Mouse (Mus musculus): Measurements from ENCODE around the gene Sox2.

The Sox2 gene

GRCm38 (mm10) chr3:34660542-34661290 is 10.5 kb downstream of the Sox2 start:
- DNase-seq (ENCODE audit: low spot score in 2 of 2): no peak

- no peak for DNase-seq (ENCODE audit: low spot score in 2 of 2)
Observed at GRCm38 (mm10) chr3:34661341-34662007, 11.3 kb downstream of the Sox2 start.

GRCm38 (mm10) chr3:34662008-34662711 is 12.0 kb downstream of the Sox2 start:
- DNase-seq (ENCODE audit: low spot score in 2 of 2): no peak

GRCm38 (mm10) chr3:34662712-34663655 is 12.8 kb downstream of the Sox2 start:
- no peak for DNase-seq (ENCODE audit: low spot score in 2 of 2)

- DNase-seq (ENCODE audit: low spot score in 2 of 2): no peak
Observed at GRCm38 (mm10) chr3:34663701-34664635, 13.8 kb downstream of the Sox2 start.

- no peak for DNase-seq (ENCODE audit: low spot score in 2 of 2)
Observed at GRCm38 (mm10) chr3:34664636-34665531, 14.7 kb downstream of the Sox2 start.

- no peak for DNase-seq (ENCODE audit: low spot score in 2 of 2)
Observed at GRCm38 (mm10) chr3:34665751-34666665, 15.8 kb downstream of the Sox2 start.

- no peak for DNase-seq (ENCODE audit: low spot score in 2 of 2)
Observed at GRCm38 (mm10) chr3:34667180-34667579, 17.0 kb downstream of the Sox2 start.

GRCm38 (mm10) chr3:34667881-34668817 is 17.9 kb downstream of the Sox2 start:
- no peak for DNase-seq (ENCODE audit: low spot score in 2 of 2)

- DNase-seq (ENCODE audit: low spot score in 2 of 2): no peak
Observed at GRCm38 (mm10) chr3:34671024-34671660, 20.9 kb downstream of the Sox2 start.

GRCm38 (mm10) chr3:34678840-34679239 is 28.6 kb downstream of the Sox2 start:
- no peak for DNase-seq (ENCODE audit: low spot score in 2 of 2)

GRCm38 (mm10) chr3:34679439-34679838 is 29.2 kb downstream of the Sox2 start:
- no peak for DNase-seq (ENCODE audit: low spot score in 2 of 2)

GRCm38 (mm10) chr3:34679921-34680320 is 29.7 kb downstream of the Sox2 start:
- DNase-seq (ENCODE audit: low spot score in 2 of 2): no peak

- DNase-seq (ENCODE audit: low spot score in 2 of 2): no peak
Observed at GRCm38 (mm10) chr3:34688072-34688471, 37.9 kb downstream of the Sox2 start.

- no peak for DNase-seq (ENCODE audit: low spot score in 2 of 2)
Observed at GRCm38 (mm10) chr3:34691703-34692393, 41.6 kb downstream of the Sox2 start.

- DNase-seq (ENCODE audit: low spot score in 2 of 2): no peak
Observed at GRCm38 (mm10) chr3:34692394-34692745, 42.2 kb downstream of the Sox2 start.

Measured in spleen, postnatal 14 days (tissue).